Mouse (Mus musculus): ENCODE measurements around the gene Prkch. TPM values are rescaled to one million over a fixed set of nuclear protein-coding genes. Genes with fewer than 3 reads are reported as not detected.

Prkch gene
- polyA plus RNA-seq, 1 experiment from 2014 or later, result 11.2 TPM

DNA sequence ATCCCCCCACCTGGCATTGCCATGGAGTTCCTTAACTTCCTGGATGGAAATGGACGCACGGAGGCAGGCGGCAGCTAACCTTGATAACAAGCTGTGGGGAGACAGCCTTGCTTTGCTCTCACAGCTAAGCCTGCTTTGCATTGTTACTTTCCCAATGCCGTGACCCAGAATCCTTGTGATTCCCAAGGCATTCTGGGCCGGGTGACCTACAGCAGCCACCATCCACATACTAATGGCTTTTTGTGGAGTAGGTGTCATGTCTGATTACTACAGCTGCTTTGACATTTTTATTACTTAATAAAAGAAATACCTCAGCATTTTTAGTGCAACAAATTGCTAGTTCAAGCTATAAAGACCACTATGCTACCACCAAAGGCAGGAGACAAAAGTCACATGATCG is 177.4 kb downstream of the Prkch start:
- H3K4me2 ChIP-seq, result no peak overlapping the region
- no peak overlapping the region for H3K9ac ChIP-seq (replicated peaks)
- ATAC-seq (ENCODE audit: insufficient number of reproducible peaks, insufficient read depth, low FRiP score, low TSS enrichment, low read depth), result no peak
- no peak overlapping the region for H3K27ac ChIP-seq
- no peak overlapping the region for H3K4me3 ChIP-seq (replicated peaks)
- no peaks in the 10 kb centered on the region for H3K27me3 ChIP-seq
- H3K4me1 ChIP-seq (replicated peaks), result peaks cover 14% of the 10 kb centered on the region
- 59% methylated on average over 6 of the region's 6 CpGs for WGBS
- no peaks in the 10 kb centered on the region for H3K36me3 ChIP-seq
- H3K9me3 ChIP-seq, result no peaks in the 10 kb centered on the region

DNA sequence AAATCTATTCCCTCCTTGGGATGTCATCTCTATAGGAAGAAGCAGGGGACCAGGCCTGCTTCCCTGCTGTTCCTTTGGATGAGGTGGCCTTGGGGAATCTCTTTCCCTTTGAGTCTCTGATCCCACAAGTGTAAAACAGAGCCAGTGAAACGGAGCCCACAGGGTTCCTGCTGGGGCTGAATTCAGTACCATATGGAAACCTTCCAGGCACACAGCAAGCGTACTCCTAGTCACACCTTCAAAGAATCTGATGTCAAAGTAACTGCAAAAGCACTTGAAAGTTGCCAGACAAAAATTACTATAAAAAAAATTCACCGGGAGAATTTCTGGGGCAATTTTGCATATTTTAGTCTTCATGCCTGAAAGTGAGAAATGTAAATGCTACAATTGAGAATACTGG is 178.2 kb downstream of the Prkch start:
- Histone ChIP-seq H3K9me3 (no peaks in the 10 kb centered on the region), H3K4me3 (replicated peaks) (no peak overlapping the region), H3K27ac (no peak overlapping the region), H3K36me3 (no peaks in the 10 kb centered on the region), H3K4me1 (replicated peaks) (peaks cover 14% of the 10 kb centered on the region), H3K9ac (replicated peaks) (no peak overlapping the region), H3K4me2 (no peak overlapping the region), H3K27me3 (no peaks in the 10 kb centered on the region)
- ATAC-seq (ENCODE audit: insufficient number of reproducible peaks, insufficient read depth, low FRiP score, low TSS enrichment, low read depth), result no peak
- 65% methylated on average over 3 of the region's 3 CpGs for WGBS

GRCm38 (mm10) chr12:73764649-73765525 is 180.3 kb downstream of the Prkch start:
- ATAC-seq (ENCODE audit: insufficient number of reproducible peaks, insufficient read depth, low FRiP score, low TSS enrichment, low read depth), result no peak
- Histone ChIP-seq H3K4me1 (replicated peaks) (peaks cover 14% of the 10 kb centered on the region), H3K27me3 (no peaks in the 10 kb centered on the region), H3K27ac (peak overlapping the region; percentile 41; the same call in 1 of the 2 replicates), H3K36me3 (no peaks in the 10 kb centered on the region), H3K9ac (replicated peaks) (no peak overlapping the region), H3K4me2 (no peak overlapping the region), H3K9me3 (no peaks in the 10 kb centered on the region), H3K4me3 (replicated peaks) (no peak overlapping the region)
- WGBS, result 66% methylated on average over 15 of the region's 15 CpGs

- H3K36me3 ChIP-seq, result no peaks in the 10 kb centered on the region
- no peak overlapping the region for H3K4me2 ChIP-seq
- ATAC-seq (ENCODE audit: insufficient number of reproducible peaks, insufficient read depth, low FRiP score, low TSS enrichment, low read depth), result no peak
- 87% methylated on average over 8 of the region's 8 CpGs for WGBS
- H3K27me3 ChIP-seq, result no peaks in the 10 kb centered on the region
- no peak overlapping the region for H3K9ac ChIP-seq (replicated peaks)
- H3K4me3 ChIP-seq (replicated peaks), result no peak overlapping the region
- no peak overlapping the region for H3K27ac ChIP-seq
- no peaks in the 10 kb centered on the region for H3K9me3 ChIP-seq
- H3K4me1 ChIP-seq (replicated peaks), result peaks cover 14% of the 10 kb centered on the region
Observed at GRCm38 (mm10) chr12:73766152-73766551, 181.6 kb downstream of the Prkch start.

DNA sequence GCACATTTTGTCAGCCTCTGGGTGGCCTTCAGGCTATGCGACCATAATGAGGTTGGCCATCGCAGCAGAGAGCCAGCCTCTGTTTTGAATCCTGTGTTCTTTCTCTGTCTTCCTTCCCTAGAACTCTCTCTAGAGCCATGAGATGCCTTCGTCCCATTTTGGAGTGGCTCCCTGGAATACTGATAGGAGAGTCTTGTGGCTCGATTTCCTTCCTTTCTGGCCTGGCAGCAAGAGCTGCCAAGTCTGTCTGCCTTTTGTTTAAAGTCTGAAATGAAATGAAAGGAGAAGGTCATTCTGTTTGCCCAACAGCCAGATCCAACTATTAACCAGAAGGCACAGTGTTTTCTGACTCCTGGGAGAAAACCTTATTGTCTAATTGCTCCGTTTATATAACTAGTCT is 184.2 kb downstream of the Prkch start:
- no peak overlapping the region for H3K4me2 ChIP-seq
- ATAC-seq (ENCODE audit: insufficient number of reproducible peaks, insufficient read depth, low FRiP score, low TSS enrichment, low read depth), result no peak
- no peaks in the 10 kb centered on the region for H3K9me3 ChIP-seq
- 83% methylated on average over 5 of the region's 5 CpGs for WGBS
- H3K4me1 ChIP-seq (replicated peaks), result peaks cover 8% of the 10 kb centered on the region
- no peak overlapping the region for H3K27ac ChIP-seq
- no peaks in the 10 kb centered on the region for H3K27me3 ChIP-seq
- H3K9ac ChIP-seq (replicated peaks), result no peak overlapping the region
- H3K4me3 ChIP-seq (replicated peaks), result no peak overlapping the region
- no peaks in the 10 kb centered on the region for H3K36me3 ChIP-seq

GRCm38 (mm10) chr12:73769536-73769935 is 184.9 kb downstream of the Prkch start:
- no peak for ATAC-seq (ENCODE audit: insufficient number of reproducible peaks, insufficient read depth, low FRiP score, low TSS enrichment, low read depth)

GRCm38 (mm10) chr12:73770771-73771170 is 186.2 kb downstream of the Prkch start:
- no peaks in the 10 kb centered on the region for H3K27me3 ChIP-seq
- 89% methylated on average over 1 of the region's 1 CpGs for WGBS
- ATAC-seq (ENCODE audit: insufficient number of reproducible peaks, insufficient read depth, low FRiP score, low TSS enrichment, low read depth), result no peak
- H3K4me2 ChIP-seq, result no peak overlapping the region
- H3K36me3 ChIP-seq, result no peaks in the 10 kb centered on the region
- no peak overlapping the region for H3K27ac ChIP-seq
- H3K4me1 ChIP-seq (replicated peaks), result no peaks in the 10 kb centered on the region
- no peak overlapping the region for H3K9ac ChIP-seq (replicated peaks)
- H3K4me3 ChIP-seq (replicated peaks), result no peak overlapping the region
- H3K9me3 ChIP-seq, result no peaks in the 10 kb centered on the region

More at GRCm38 (mm10) chr12:73769536-73769935, 184.9 kb downstream of the Prkch start:
- no peaks in the 10 kb centered on the region for H3K36me3 ChIP-seq
- WGBS, result 88% methylated on average over 6 of the region's 6 CpGs
- no peaks in the 10 kb centered on the region for H3K9me3 ChIP-seq
- peaks cover 6% of the 10 kb centered on the region for H3K4me1 ChIP-seq (replicated peaks)
- H3K4me3 ChIP-seq (replicated peaks), result no peak overlapping the region
- no peaks in the 10 kb centered on the region for H3K27me3 ChIP-seq
- H3K27ac ChIP-seq, result no peak overlapping the region
- H3K4me2 ChIP-seq, result no peak overlapping the region
- H3K9ac ChIP-seq (replicated peaks), result no peak overlapping the region

- H3K9ac ChIP-seq (replicated peaks), result no peak overlapping the region
- H3K27ac ChIP-seq, result peak overlapping the region; percentile 53
- peaks cover 9% of the 10 kb centered on the region for H3K4me1 ChIP-seq (replicated peaks)
- H3K9me3 ChIP-seq, result no peaks in the 10 kb centered on the region
- H3K4me3 ChIP-seq (replicated peaks), result no peak overlapping the region
- H3K36me3 ChIP-seq, result no peaks in the 10 kb centered on the region
- H3K27me3 ChIP-seq, result no peaks in the 10 kb centered on the region
- 77% methylated on average over 7 of the region's 7 CpGs for WGBS
- no peak for ATAC-seq (ENCODE audit: insufficient number of reproducible peaks, insufficient read depth, low FRiP score, low TSS enrichment, low read depth)
- H3K4me2 ChIP-seq, result no peak overlapping the region
Observed at GRCm38 (mm10) chr12:73774793-73775385, 190.3 kb downstream of the Prkch start.

DNA sequence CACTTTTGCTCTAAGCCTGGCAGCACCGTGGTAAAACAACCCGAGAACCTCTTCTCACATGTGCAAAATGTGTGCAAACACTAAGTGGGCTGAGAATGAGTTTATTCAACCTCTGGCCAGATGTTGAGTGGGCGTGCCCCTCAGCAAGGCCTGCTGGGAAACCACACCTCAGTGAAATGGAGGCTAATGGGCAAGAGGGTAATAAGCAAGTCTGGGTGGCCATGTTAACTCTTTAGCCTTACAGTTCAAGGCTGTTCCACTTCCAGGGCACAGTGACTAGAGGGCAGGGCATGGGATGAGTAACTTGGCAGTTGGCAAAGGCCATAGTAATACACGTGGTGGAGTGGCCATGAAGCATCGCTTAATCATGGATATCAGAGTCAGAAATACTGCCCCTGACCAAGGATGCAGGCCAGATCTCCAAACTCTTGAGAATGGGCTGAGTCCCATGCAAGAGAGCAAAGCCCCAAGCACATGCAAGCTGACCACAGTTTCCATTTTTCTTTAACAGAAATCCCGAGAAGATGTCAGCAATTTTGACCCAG is 191.9 kb downstream of the Prkch start:
- Histone ChIP-seq H3K36me3 (no peaks in the 10 kb centered on the region), H3K4me3 (replicated peaks) (no peak overlapping the region), H3K4me2 (no peak overlapping the region), H3K4me1 (replicated peaks) (peaks cover 16% of the 10 kb centered on the region), H3K27me3 (no peaks in the 10 kb centered on the region), H3K9me3 (no peaks in the 10 kb centered on the region), H3K27ac (no peak overlapping the region), H3K9ac (replicated peaks) (no peak overlapping the region)
- ATAC-seq (ENCODE audit: insufficient number of reproducible peaks, insufficient read depth, low FRiP score, low TSS enrichment, low read depth), result no peak
- WGBS, result 79% methylated on average over 6 of the region's 6 CpGs

DNA sequence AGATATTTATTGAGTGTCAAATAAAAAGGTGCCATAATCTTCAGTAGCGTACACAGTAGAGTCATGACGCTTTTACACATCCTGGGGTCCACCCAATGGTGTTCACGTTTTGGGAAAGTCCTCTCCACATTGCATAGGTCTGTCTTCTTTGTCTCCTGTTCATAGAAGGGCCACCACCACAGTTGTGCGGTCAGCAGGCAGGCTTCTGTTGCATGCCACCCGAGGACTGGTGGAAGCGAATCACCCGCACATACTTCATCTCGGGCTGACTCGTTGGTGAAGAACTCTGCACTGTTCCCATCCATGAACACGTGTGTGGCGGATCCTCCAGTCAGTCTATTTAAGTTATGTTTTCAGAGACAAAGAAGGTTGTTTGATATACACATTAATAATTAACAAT is 193.1 kb downstream of the Prkch start:
- no peaks in the 10 kb centered on the region for H3K9me3 ChIP-seq
- H3K4me1 ChIP-seq (replicated peaks), result peaks cover 16% of the 10 kb centered on the region
- no peaks in the 10 kb centered on the region for H3K27me3 ChIP-seq
- no peak for ATAC-seq (ENCODE audit: insufficient number of reproducible peaks, insufficient read depth, low FRiP score, low TSS enrichment, low read depth)
- 91% methylated on average over 11 of the region's 11 CpGs for WGBS
- H3K27ac ChIP-seq, result no peak overlapping the region
- no peak overlapping the region for H3K4me3 ChIP-seq (replicated peaks)
- H3K36me3 ChIP-seq, result no peaks in the 10 kb centered on the region
- H3K9ac ChIP-seq (replicated peaks), result no peak overlapping the region
- H3K4me2 ChIP-seq, result no peak overlapping the region

GRCm38 (mm10) chr12:73779332-73780231 is 195.0 kb downstream of the Prkch start:
- Histone ChIP-seq H3K9ac (replicated peaks) (no peak overlapping the region), H3K27me3 (no peaks in the 10 kb centered on the region), H3K4me1 (replicated peaks) (peaks cover 16% of the 10 kb centered on the region), H3K36me3 (no peaks in the 10 kb centered on the region), H3K27ac (0 out of 2 replicates have a peak overlapping the region, but pooled peaks have one; percentile 25), H3K4me3 (replicated peaks) (no peak overlapping the region), H3K4me2 (no peak overlapping the region), H3K9me3 (no peaks in the 10 kb centered on the region)
- peak; percentile 70 for ATAC-seq (ENCODE audit: insufficient number of reproducible peaks, insufficient read depth, low FRiP score, low TSS enrichment, low read depth)
- WGBS, result 43% methylated on average over 13 of the region's 13 CpGs
